Comparison of ENCODE assay signal across 23 mouse cellular contexts in genomic region chr1:127793459-127793858, GRCm38 (mm10).
"Had no signal": no experiment of that assay in that cellular context is flagged by ENCODE, and none has a peak within 500 bp of the region (broad histone marks: within the 10 kb centered on the region; RNA-seq: fewer than 3 reads in every experiment).

No protein-coding gene starts in this region.

- ATAC-seq: hindbrain, embryonic 16.5 days; inflammation-experienced regulatory T-cells, adult 6 months; intestine, embryonic 15.5 days; intestine, postnatal 0 days had no signal

- DNase-seq: gastrocnemius, adult 2 months; gastrocnemius, postnatal 10 days; gastrocnemius, postnatal 25 days; heart, postnatal 10 days; heart, postnatal 4 days; kidney, adult 18-20 months; kidney, adult 8-10 months; kidney, postnatal 10 days; kidney, postnatal 25 days; kidney, postnatal 4 days had no signal

- H3K4me3 ChIP-seq: gastrocnemius, adult 2 months; heart, embryonic 10.5 days; heart, embryonic 12.5 days; hindbrain, embryonic 10.5 days; hindbrain, embryonic 12.5 days; intestine, embryonic 15.5 days; layer of hippocampus, adult 2 months; left cerebral cortex, adult 2 months; limb, embryonic 10.5 days; limb, embryonic 12.5 days had no signal

- H3K4me2 ChIP-seq: heart, embryonic 12.5 days; hindbrain, embryonic 12.5 days; hindbrain, embryonic 14.5 days; intestine, embryonic 15.5 days; limb, embryonic 12.5 days had no signal

- H3K4me1 ChIP-seq: hindbrain, embryonic 10.5 days; hindbrain, embryonic 12.5 days; intestine, embryonic 15.5 days; limb, embryonic 10.5 days had no signal

- H3K36me3 ChIP-seq: intestine, embryonic 15.5 days had no signal

- H3K27me3 ChIP-seq: heart, embryonic 12.5 days; hindbrain, embryonic 12.5 days; intestine, embryonic 15.5 days; limb, embryonic 12.5 days had no signal

- H3K9ac ChIP-seq: heart, embryonic 12.5 days; hindbrain, embryonic 12.5 days; hindbrain, embryonic 14.5 days; intestine, embryonic 15.5 days; limb, embryonic 12.5 days had no signal

- H3K27ac ChIP-seq: gastrocnemius, adult 2 months; heart, embryonic 10.5 days; hindbrain, embryonic 10.5 days; hindbrain, embryonic 12.5 days; hindbrain, embryonic 14.5 days; intestine, embryonic 15.5 days; left cerebral cortex, adult 2 months; limb, embryonic 10.5 days; limb, embryonic 12.5 days had no signal

- H3K9me3 ChIP-seq: heart, embryonic 10.5 days; heart, embryonic 12.5 days; hindbrain, embryonic 10.5 days; hindbrain, embryonic 12.5 days; intestine, embryonic 15.5 days; limb, embryonic 10.5 days; limb, embryonic 12.5 days had no signal
